Mouse (Mus musculus): ENCODE data around the gene Lrrc42.

Lrrc42 gene

GRCm38 (mm10) chr4:107249471-107249870, 3.9 kb downstream of the Lrrc42 start:
- WGBS, result 32% methylated on average over 2 of the region's 2 CpGs

- WGBS, result 59% methylated on average over 3 of the region's 3 CpGs
These were observed 5.3 kb downstream of the Lrrc42 start for GRCm38 (mm10) chr4:107248061-107248460.

- WGBS, result 70% methylated on average over 9 of the region's 9 CpGs
These were observed 6.2 kb downstream of the Lrrc42 start for GRCm38 (mm10) chr4:107247110-107247509.

GRCm38 (mm10) chr4:107246040-107246439, 7.3 kb downstream of the Lrrc42 start:
- 79% methylated on average over 1 of the region's 1 CpGs for WGBS

GRCm38 (mm10) chr4:107245368-107245767, 8.0 kb downstream of the Lrrc42 start:
- WGBS, result 48% methylated on average over 2 of the region's 2 CpGs

- 68% methylated on average over 6 of the region's 6 CpGs for WGBS
These were observed 9.7 kb downstream of the Lrrc42 start for GRCm38 (mm10) chr4:107243365-107244333.

GRCm38 (mm10) chr4:107240196-107240595, 13.1 kb downstream of the Lrrc42 start:
- WGBS, result 96% methylated on average over 6 of the region's 6 CpGs

- WGBS, result 92% methylated on average over 2 of the region's 2 CpGs
These were observed 15.1 kb downstream of the Lrrc42 start for GRCm38 (mm10) chr4:107238253-107238652.

- WGBS, result 66% methylated on average over 3 of the region's 3 CpGs
These were observed 21.1 kb downstream of the Lrrc42 start for GRCm38 (mm10) chr4:107232219-107232618.

- 96% methylated on average over 2 of the region's 2 CpGs for WGBS
These were observed 27.0 kb downstream of the Lrrc42 start for GRCm38 (mm10) chr4:107226313-107226712.

GRCm38 (mm10) chr4:107223225-107224204, 29.8 kb downstream of the Lrrc42 start:
- WGBS, result 72% methylated on average over 11 of the region's 11 CpGs

GRCm38 (mm10) chr4:107221524-107221923, 31.8 kb downstream of the Lrrc42 start:
- WGBS, result 88% methylated on average over 5 of the region's 5 CpGs

GRCm38 (mm10) chr4:107217574-107217973, 35.8 kb downstream of the Lrrc42 start:
- WGBS, result 90% methylated on average over 9 of the region's 9 CpGs

GRCm38 (mm10) chr4:107213279-107214011, 39.9 kb downstream of the Lrrc42 start:
- WGBS, result 70% methylated on average over 12 of the region's 12 CpGs

GRCm38 (mm10) chr4:107211936-107212335, 41.4 kb downstream of the Lrrc42 start:
- WGBS, result 82% methylated on average over 5 of the region's 5 CpGs

GRCm38 (mm10) chr4:107211465-107211864, 41.9 kb downstream of the Lrrc42 start:
- 45% methylated on average over 4 of the region's 4 CpGs for WGBS

- 86% methylated on average over 5 of the region's 5 CpGs for WGBS
These were observed 42.7 kb downstream of the Lrrc42 start for GRCm38 (mm10) chr4:107210483-107211097.

GRCm38 (mm10) chr4:107208880-107209279, 44.5 kb downstream of the Lrrc42 start, which contains the start of gene Ldlrad1:
Gene Ldlrad1 (plus strand): TSS chr4:107209180.
- 78% methylated on average over 3 of the region's 3 CpGs for WGBS

GRCm38 (mm10) chr4:107207016-107207415, 46.3 kb downstream of the Lrrc42 start:
- 96% methylated on average over 2 of the region's 2 CpGs for WGBS

- 81% methylated on average over 7 of the region's 7 CpGs for WGBS
These were observed 50.3 kb downstream of the Lrrc42 start for GRCm38 (mm10) chr4:107203001-107203400.

- 96% methylated on average over 3 of the region's 3 CpGs for WGBS
These were observed 51.6 kb downstream of the Lrrc42 start for GRCm38 (mm10) chr4:107201779-107202178.

Data from cerebral cortex, adult 2 months (tissue).